Mouse (Mus musculus) ovary, adult 10 weeks (tissue): Measurements from ENCODE around the gene Clk2. TPM values are rescaled to one million over a fixed set of nuclear protein-coding genes. Genes with fewer than 3 reads are reported as not detected.

Experiments used
- polyA plus RNA-seq: library from polyadenylated mRNA; stranded (reverse); fragments of 350-450 nt; fragmentation: Illumina TruSeq; extraction: RNeasy Lipid Tissue Mini Kit (QIAGEN cat#74804); gene quantifications from one replicate; pipeline ENCODE4 v1.2.3, GENCODE M21; 2014

Clk2 gene
- polyA plus RNA-seq, result 13.0 TPM

DNA sequence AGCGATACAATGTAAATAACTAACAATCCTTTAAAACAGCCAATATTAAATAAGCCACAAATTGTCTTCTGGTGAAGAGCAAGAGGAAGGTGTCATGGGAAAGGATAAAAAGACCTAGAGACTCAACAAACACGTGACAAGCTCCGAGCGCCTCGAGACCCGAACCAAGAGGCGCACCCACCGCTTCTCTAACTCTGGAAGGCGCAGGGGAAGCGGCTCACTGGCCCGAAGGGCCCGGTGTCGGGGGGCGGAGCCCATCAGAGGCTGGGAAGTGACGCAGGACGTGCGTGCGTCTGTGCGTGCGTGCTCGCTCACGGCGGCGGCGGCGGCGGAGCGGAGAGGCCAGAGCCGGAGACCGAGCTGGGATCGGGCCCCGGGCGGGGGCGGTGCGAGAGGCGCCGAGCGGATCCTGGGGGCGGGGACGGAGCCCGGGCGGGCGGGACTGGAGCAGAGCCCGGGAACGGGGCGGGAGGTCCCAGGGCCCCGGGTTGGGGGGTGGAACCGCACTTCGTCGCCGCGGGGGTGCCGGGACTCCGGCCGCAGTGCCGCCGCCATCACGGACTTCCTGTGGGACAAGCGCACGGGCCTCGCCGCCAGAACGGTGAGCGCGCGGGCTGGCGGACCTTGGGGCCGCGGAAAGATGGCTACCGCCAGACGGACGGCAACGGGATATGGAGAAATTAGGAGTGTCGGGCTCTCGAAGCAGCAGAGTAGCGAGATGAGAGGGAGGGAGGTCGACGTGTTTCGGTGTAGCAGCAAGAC, at the start of gene Clk2:
Clk2 (plus strand) TSS at position 290 of the 762 bp plus-strand sequence.

DNA sequence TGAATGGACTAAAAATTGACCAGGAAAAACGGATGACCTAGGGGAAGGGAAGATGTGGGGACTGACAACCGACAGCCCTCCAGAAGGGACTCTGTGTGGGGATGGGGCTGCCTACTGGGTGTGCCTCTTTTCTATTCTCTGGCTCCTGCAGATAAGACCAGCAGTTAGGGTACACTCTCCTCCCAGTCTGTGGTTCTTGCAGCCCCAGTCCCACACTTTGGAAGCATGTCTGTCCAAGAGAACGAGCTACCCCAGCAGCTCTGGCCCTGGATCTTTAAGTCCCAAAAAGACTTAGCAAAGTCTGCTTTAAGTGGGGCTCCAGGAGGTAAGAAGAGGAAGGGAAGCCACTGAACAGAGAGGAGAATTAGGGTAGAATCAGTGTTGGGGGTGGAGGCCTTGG, 28.6 kb upstream of the Clk2 start, which contains the start of gene Pklr:
Pklr (plus strand) TSS at position 185 of the 400 bp plus-strand sequence.

GRCm38 (mm10) chr3:89159616-89160344, 4.8 kb upstream of the Clk2 start, which contains the start of gene Hcn3:
TSS of gene Hcn3 (minus strand) at chr3:89160196.

GRCm38 (mm10) chr3:89177242-89178106, 12.9 kb downstream of the Clk2 start, which contains the start of gene Scamp3:
TSS of gene Scamp3 (plus strand) at chr3:89177473.

GRCm38 (mm10) chr3:89183058-89183958, 18.7 kb downstream of the Clk2 start, which contains the start of gene Fam189b:
TSS of gene Fam189b (plus strand) at chr3:89183143.

GRCm38 (mm10) chr3:89202253-89203141, 37.9 kb downstream of the Clk2 start, which contains the start of gene Gba:
TSS of gene Gba (plus strand) at chr3:89202928.

GRCm38 (mm10) chr3:89214681-89215411, 50.3 kb downstream of the Clk2 start, which contains the start of gene Thbs3:
TSS of gene Thbs3 (plus strand) at chr3:89215180.

Other genes starting within 250 kb of the Clk2 start
- gene Ash1l, start 214.2 kb upstream of the Clk2 start, polyA plus RNA-seq, result 70.2 TPM
- gene Dap3, start 213.6 kb upstream of the Clk2 start, polyA plus RNA-seq, result 97.1 TPM
- gene Rusc1, start 71.5 kb upstream of the Clk2 start, polyA plus RNA-seq, result 4.6 TPM
- gene Gm43738, start 63.7 kb upstream of the Clk2 start, polyA plus RNA-seq, result not detected
- 19.0 TPM for gene Fdps, start 62.8 kb upstream of the Clk2 start, polyA plus RNA-seq
- gene Pklr, start 28.7 kb upstream of the Clk2 start, polyA plus RNA-seq, result 0.48 TPM
- not detected for gene Hcn3, start 4.6 kb upstream of the Clk2 start, polyA plus RNA-seq
- 10.0 TPM for gene Scamp3, start 12.7 kb downstream of the Clk2 start, polyA plus RNA-seq
- gene Fam189b, start 18.3 kb downstream of the Clk2 start, polyA plus RNA-seq, result 0.48 TPM
- gene Gba, start 38.1 kb downstream of the Clk2 start, polyA plus RNA-seq, result 9.7 TPM
- gene Thbs3, start 50.4 kb downstream of the Clk2 start, polyA plus RNA-seq, result 0.57 TPM
- 26.7 TPM for gene Mtx1, start 62.3 kb downstream of the Clk2 start, polyA plus RNA-seq
- 2.4 TPM for gene Muc1, start 64.3 kb downstream of the Clk2 start, polyA plus RNA-seq
- 23.2 TPM for gene Krtcap2, start 81.2 kb downstream of the Clk2 start, polyA plus RNA-seq
- gene Trim46, start 81.5 kb downstream of the Clk2 start, polyA plus RNA-seq, result not detected
- not detected for gene Dpm3, start 94.6 kb downstream of the Clk2 start, polyA plus RNA-seq
- gene Slc50a1, start 105.8 kb downstream of the Clk2 start, polyA plus RNA-seq, result 15.4 TPM
- gene Efna1, start 116.3 kb downstream of the Clk2 start, polyA plus RNA-seq, result 4.2 TPM
- gene Efna3, start 158.2 kb downstream of the Clk2 start, polyA plus RNA-seq, result not detected
- gene Efna4, start 173.2 kb downstream of the Clk2 start, polyA plus RNA-seq, result not detected
- gene Adam15, start 185.2 kb downstream of the Clk2 start, polyA plus RNA-seq, result 5.8 TPM
- not detected for gene Dcst2, start 197.2 kb downstream of the Clk2 start, polyA plus RNA-seq
- gene Dcst1, start 200.5 kb downstream of the Clk2 start, polyA plus RNA-seq, result not detected
- gene Zbtb7b, start 230.0 kb downstream of the Clk2 start, polyA plus RNA-seq, result 1.5 TPM
- gene Lenep, start 238.0 kb downstream of the Clk2 start, polyA plus RNA-seq, result 1.6 TPM
- gene Flad1, start 247.1 kb downstream of the Clk2 start, polyA plus RNA-seq, result 0.66 TPM